In genomic region chr16:28996629-28997028, GRCm38 (mm10) we compare ENCODE assay signal across 19 mouse cellular contexts.
DNase-seq lines count a peak whose midpoint lies in the region; ATAC-seq and TF ChIP-seq lines count a peak whose summit lies in the region.
"Had no signal": no experiment of that assay in that cellular context is flagged by ENCODE, and none has a peak within 500 bp of the region (broad histone marks: within the 10 kb centered on the region; RNA-seq: fewer than 3 reads in every experiment).

No protein-coding gene starts in this region.

- TF ChIP-seq EP300 in liver, postnatal 0 days (IDR thresholded peaks at IDR 0.05; ENCODE audit: low read depth), result no peak

- ATAC-seq in liver, postnatal 0 days, result peak; percentile 64
- ATAC-seq in liver, embryonic 11.5 days (replicated peaks; ENCODE audit: low FRiP score), result no peak
- ATAC-seq: activated CD4-positive, CD25-positive, alpha-beta regulatory T cell, adult 4 months; CD4-positive, CD25-positive, alpha-beta regulatory T cell, adult 4 months; Patski had no signal

- no peak overlapping the region for H3K27ac ChIP-seq in liver, adult 2 months (replicated peaks; ENCODE audit: insufficient read depth, low read depth, low read length)
- no peak overlapping the region for H3K27ac ChIP-seq in liver, postnatal 0 days (ENCODE audit: low read depth)
- no peak overlapping the region for H3K27ac ChIP-seq in liver, embryonic 11.5 days (ENCODE audit: low read depth, low read length)

- peaks cover 6% of the 10 kb centered on the region for H3K4me1 ChIP-seq in liver, adult 2 months (ENCODE audit: control insufficient read depth, insufficient read depth, low read length)
- H3K4me1 ChIP-seq in liver, postnatal 0 days (ENCODE audit: insufficient read depth), result no peaks in the 10 kb centered on the region; the same call in 1 of the 2 replicates
- H3K4me1 ChIP-seq in liver, embryonic 11.5 days (replicated peaks; ENCODE audit: control insufficient read depth, insufficient read depth, low read length), result no peaks in the 10 kb centered on the region

- no peak for TF ChIP-seq POLR2A in liver, adult 2 months (IDR thresholded peaks at IDR 0.05; ENCODE audit: extremely low read depth, insufficient read depth, low read length)

- no peak overlapping the region for H3K4me2 ChIP-seq in liver, postnatal 0 days (ENCODE audit: low read depth, low read length)
- H3K4me2 ChIP-seq in liver, embryonic 11.5 days, result no peak overlapping the region

- peak; percentile 90 for DNase-seq in liver, adult 2 months (ENCODE audit: extremely low read depth, low read depth, low spot score)
- DNase-seq in liver, result no peak
- DNase-seq in liver, postnatal 0 days, result no peak
- DNase-seq in liver, embryonic 11.5 days (ENCODE audit: low spot score), result no peak
- DNase-seq: adrenal gland, adult 2 months; adrenal gland, adult 8-10 months; adrenal gland, postnatal 10 days; adrenal gland, postnatal 14 days; adrenal gland, postnatal 25 days; adrenal gland, postnatal 36 days; B cell, adult 2 months; cerebellum, adult 11 months; cerebellum, adult 11-12 months; cerebellum, adult 18-20 months had no signal

- no peak overlapping the region for H3K4me3 ChIP-seq in liver, adult 2 months (ENCODE audit: insufficient read depth, low read depth, low read length)
- no peak overlapping the region for H3K4me3 ChIP-seq in liver, postnatal 0 days (ENCODE audit: low read depth, low read length)
- H3K4me3 ChIP-seq in liver, embryonic 11.5 days (ENCODE audit: low read depth, low read length), result no peak overlapping the region

- TF ChIP-seq CTCF in liver, adult 2 months (IDR thresholded peaks at IDR 0.05; ENCODE audit: low read depth, low read length), result no peak
- no peak for TF ChIP-seq CTCF in liver, postnatal 0 days (IDR thresholded peaks at IDR 0.05; ENCODE audit: low read depth)

- peaks cover 3% of the 10 kb centered on the region; the same call in 1 of the 2 replicates for H3K9me3 ChIP-seq in liver, postnatal 0 days (ENCODE audit: low read length)
- H3K9me3 ChIP-seq in liver, embryonic 11.5 days (ENCODE audit: control insufficient read depth, low read length), result no peaks in the 10 kb centered on the region

- H3K9ac ChIP-seq in liver, adult 2 months (ENCODE audit: low read depth, low read length), result no peak overlapping the region
- no peak overlapping the region for H3K9ac ChIP-seq in liver, postnatal 0 days (replicated peaks)
- no peak overlapping the region for H3K9ac ChIP-seq in liver, embryonic 11.5 days (ENCODE audit: low read depth, low read length)

- H3K36me3 ChIP-seq in liver, adult 2 months (ENCODE audit: control insufficient read depth, insufficient read depth, low read length), result no peaks in the 10 kb centered on the region
- H3K36me3 ChIP-seq in liver, postnatal 0 days (replicated peaks; ENCODE audit: insufficient read depth, low read length), result no peaks in the 10 kb centered on the region
- no peaks in the 10 kb centered on the region for H3K36me3 ChIP-seq in liver, embryonic 11.5 days (ENCODE audit: control insufficient read depth, insufficient read depth, low read length)
- H3K36me3 ChIP-seq: G1E had no signal

- H3K79me2 ChIP-seq in liver, adult 2 months (ENCODE audit: control insufficient read depth, insufficient read depth, low read length), result no peaks in the 10 kb centered on the region

- WGBS in liver, adult 2 months, result 35% methylated on average over 3 of the region's 3 CpGs
- 46% methylated on average over 3 of the region's 3 CpGs for WGBS in liver, postnatal 0 days (ENCODE audit: insufficient replicate concordance)
- WGBS in liver, embryonic 11.5 days, result 74% methylated on average over 3 of the region's 3 CpGs

- H3K27me3 ChIP-seq in liver, adult 2 months (ENCODE audit: control insufficient read depth, insufficient read depth, low read length), result no peaks in the 10 kb centered on the region
- H3K27me3 ChIP-seq in liver, postnatal 0 days (ENCODE audit: insufficient read depth, low read length), result no peaks in the 10 kb centered on the region
- H3K27me3 ChIP-seq in liver, embryonic 11.5 days (replicated peaks; ENCODE audit: control insufficient read depth, insufficient read depth, low read length), result no peaks in the 10 kb centered on the region
- H3K27me3 ChIP-seq: CH12.LX had no signal
